Mouse (Mus musculus) gonadal fat pad, adult 2 months (tissue): ENCODE data around the gene Cd248. TPM values are rescaled to one million over a fixed set of nuclear protein-coding genes. Genes with fewer than 3 reads are reported as not detected.

ENCODE experiments used
- DNase-seq: peaks from one replicate; pipeline ENCODE4 v3.0.0-alpha.2; 2012; ENCODE audit warnings: low read depth
- polyA plus RNA-seq: library from polyadenylated mRNA; depleted of rRNA; stranded (reverse); fragments of >200 nt; gene quantifications from 2 replicates; pipeline ENCODE4 v1.2.3, GENCODE M21; 2012

Cd248 gene
- polyA plus RNA-seq, 1 experiment = 27.7 TPM

DNA sequence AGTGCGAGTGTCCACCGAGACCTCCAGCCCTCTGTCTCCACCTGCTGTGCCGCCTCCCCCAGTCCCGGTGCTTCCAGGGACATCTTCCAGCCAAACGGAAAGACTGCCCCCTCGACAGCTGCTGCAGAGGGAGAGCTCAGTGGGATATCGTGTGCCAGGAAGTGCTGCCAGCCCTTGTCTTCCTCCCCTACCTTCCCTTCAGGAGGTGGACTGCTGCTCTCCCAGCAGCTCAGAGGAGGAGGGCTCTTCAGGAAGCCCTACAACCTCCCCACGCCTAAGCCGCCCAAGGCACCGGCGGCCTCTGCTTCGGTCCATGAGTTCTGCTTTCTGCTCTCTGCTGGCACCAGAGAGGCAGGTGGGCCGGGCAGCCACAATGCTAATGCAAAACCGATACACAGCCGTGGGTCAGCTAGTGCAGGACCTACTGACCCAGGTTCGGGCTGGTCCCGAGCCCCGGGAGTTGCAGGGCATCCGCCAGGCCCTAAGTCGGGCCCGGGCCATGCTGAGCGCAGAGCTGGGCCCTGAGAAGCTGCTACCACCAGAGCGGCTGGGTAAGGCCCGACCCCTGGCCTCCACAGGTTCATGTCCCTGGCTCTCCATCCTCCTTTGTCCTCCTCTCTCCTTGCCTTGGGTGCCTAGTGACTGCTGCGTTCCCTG is 15.6 kb upstream of the Cd248 start:
- no peak for DNase-seq

DNA sequence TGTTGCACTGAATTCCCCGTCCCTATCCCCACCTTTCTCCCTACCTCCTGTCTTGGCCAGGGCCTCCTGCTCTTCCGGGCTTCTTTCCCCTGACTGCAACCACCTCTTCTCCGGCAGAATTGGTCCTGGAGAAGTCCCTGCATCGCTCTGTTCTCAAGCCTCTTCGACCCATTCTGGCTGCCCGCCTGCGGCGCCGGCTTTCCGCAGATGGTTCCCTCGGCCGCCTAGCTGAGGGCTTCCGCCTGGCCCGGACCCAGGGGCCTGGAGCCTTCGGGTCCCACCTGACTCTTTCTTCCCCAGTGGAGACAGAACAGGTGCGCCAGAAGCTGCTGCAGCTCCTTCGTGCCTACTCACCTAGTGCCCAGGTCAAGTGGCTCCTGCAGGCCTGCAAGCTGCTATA is 15.0 kb upstream of the Cd248 start:
- DNase-seq = no peak

DNA sequence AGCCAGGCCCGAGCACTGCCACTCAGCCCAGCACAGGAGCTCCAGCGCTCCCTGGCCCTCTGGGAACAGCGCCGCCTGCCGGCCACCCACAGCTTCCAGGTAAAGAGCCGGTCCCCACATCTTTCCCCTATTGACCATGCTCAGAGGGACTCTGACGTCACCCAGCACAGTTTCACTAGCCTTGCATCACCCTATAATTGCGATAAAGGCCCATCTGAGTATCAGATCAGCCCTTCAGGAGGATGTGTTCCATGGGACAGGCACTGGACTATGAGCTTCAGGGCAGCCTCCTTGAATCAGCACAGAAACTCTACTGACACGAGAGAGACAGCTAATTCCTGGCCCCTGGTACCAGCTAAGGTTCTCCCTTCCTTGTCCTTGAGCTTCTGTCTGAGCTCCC is 14.0 kb upstream of the Cd248 start:
- DNase-seq = no peak

GRCm38 (mm10) chr19:5056251-5056650 is 11.6 kb upstream of the Cd248 start:
- DNase-seq = no peak

DNA sequence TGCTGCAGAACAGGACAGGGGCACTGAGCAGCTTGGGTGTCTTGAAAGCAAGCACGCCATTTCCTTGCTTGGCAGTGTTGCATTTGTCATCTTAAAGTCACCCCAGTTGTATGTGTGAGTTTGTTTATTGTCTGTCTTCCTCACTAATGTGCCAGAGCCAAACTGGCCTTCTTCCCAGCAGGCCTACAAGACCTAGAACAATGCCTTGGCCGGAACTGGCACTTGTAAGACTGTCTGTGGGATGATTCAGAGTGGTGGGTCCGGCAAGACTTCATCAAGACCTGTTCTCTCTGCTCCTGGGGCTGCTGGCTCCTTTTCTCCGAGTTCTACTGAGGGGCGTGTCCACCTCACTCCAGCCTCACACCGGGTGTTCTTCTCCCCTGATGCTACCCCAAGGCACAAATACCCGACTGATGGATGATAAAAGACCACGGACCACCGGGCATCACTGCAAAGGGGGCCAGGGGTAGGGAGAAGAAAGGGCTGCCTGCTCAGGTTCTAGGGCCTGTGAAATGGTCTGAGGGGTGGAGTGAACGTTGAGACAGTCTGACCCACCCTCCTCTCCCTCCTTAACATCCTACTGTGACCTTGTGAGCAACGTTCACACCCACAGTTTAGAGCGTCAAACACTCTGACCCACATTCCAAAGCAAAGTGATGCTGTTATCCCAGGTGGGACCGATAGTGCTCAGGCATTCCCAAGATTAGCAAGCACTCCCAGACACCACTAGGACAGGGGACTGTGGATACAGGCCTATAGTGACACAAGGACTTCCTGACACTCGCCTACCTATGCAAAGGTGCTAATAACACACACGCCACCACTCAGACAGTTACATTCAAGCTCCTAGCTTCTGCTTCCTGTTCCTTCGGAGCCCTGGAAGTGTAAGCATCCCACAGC is 9.8 kb upstream of the Cd248 start:
- no peak for DNase-seq

DNA sequence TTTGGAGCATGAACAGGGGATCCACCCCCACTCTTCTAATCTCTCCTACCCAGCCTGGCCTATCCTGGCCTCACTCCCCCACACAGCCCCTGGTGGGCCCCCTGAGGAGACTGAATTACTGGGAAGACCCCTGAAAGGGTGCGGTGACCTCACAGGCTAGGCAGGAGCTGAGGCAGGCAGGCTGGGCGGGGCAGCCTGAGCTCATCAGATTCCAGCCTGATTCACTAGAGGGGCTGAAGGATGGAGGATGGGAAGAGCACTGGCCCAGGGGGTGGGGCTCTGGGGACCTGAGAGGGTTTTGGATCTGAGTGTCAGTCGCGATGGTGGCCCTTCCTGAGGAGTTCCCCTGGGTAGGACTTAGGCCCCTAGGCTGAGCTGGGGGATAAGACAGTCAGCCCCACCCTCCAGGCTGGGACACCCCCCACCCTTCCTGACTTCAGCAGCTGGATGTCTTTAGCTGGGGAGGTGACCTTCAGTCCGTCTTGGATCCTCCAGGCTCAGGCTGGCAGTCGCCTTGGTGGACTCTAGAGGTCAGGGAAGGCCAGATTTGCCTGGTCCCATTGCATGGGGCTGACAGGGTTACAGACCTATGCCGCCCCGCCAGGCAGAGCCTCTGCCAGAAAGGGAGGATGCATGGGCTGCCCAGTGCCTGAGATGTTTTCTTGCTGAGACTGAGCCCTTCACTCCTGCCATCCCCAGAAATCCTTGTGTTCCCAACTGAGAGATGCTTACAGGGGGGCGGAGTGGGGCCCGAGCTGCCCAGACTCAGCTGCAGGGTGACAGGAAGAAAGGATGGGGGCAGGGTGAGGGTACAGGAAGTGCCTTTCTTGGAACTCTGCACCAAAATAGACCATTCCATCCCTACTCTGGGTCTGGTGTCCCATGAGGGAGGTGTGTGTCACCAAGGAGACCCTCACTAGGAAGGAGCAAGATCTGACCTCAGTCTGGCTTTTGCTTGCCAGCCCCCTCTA is 8.8 kb upstream of the Cd248 start:
- no peak for DNase-seq

DNA sequence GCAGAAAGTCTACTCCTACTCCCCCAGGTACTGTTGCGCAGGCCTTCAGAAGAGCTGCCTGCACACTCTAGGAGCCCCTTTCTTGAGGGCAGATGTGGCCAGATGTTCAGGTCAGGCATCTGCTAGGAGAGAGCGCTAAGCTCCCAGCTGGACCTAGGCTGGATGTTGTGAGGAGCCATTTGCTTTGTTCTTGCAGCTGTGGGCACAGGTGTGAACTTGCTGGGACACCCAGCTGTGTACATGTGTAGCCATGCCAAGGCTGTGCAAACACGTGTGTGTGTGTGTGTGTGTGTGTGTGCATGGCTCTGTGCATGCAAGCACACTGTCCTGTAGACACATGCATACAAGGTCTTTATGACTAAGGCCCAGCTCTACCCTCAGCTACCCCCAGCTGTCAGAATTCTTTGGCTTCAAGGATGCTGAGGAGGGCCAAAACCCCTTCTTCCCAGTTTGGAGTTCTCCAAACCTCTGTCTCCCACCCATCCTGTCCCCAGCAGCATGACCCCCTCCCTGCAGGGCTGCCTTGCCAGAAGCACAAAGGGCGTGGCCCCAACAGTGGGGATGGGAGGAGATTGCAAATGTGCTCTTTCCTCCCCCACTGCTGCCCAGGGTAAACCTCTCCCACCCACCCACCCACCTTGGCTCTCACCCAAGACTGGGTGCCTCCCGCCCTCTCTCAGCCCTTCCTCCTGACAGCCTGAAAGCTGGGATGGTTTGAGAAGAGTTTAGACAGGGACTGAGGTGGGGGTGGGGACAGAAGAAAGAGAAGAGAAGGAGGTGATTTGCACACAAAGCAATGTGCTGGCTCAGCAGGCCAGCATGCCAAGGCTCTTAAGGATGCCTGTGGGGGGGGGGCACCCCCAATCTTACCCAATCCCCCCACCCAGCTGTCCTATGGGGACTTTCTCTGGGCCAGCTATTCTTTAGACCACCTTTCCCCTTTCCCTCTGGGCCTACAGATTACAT is 7.2 kb upstream of the Cd248 start:
- DNase-seq = no peak

DNA sequence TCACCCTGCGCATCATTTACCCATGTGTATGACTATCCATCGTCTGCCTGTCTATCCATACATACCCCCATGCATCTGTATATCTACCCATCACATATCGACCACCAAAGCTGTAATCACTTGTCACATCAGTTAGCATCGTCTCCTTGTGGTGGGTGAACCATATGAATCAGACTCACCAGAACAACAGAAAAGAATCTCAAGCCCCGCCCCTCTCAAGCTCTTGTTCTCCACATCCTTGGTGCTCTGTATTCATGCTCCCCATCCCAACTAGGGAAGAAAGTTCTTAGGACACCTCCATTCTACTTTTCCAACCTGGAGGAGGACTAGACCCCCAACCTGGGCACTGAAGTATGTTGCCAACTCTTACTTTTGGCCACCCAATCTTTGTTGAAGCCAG is 5.8 kb upstream of the Cd248 start:
- DNase-seq = no peak

DNA sequence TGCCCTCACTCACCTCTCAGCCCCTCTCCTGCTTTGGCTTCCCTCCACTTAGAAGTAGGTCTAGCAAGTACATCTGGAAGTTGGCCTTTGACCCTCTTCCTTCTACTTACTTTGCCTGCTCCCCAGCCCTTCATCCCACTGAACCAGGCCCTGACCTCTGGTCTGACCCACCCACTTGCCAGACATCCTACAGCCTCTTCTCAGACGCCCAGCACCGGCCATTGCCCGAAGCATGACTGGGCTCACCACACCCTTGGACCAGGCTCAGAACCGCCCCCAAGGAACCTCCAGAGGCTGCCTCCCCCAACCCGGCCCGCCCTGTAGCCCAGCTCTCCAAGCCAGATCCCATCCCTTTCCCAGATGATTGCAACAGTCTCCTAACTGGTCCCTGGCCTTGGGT is 5.4 kb upstream of the Cd248 start:
- no peak for DNase-seq

GRCm38 (mm10) chr19:5065104-5065503 is 2.8 kb upstream of the Cd248 start:
- DNase-seq = no peak

- DNase-seq = no peak
Measured at GRCm38 (mm10) chr19:5067040-5067799, 658 bp upstream of the Cd248 start.

GRCm38 (mm10) chr19:5068570-5069234 is 824 bp downstream of the Cd248 start:
- DNase-seq = no peak

- no peak for DNase-seq
Measured at GRCm38 (mm10) chr19:5069486-5069885, 1.6 kb downstream of the Cd248 start.

- DNase-seq = no peak
Measured at GRCm38 (mm10) chr19:5069978-5070377, 2.1 kb downstream of the Cd248 start.

GRCm38 (mm10) chr19:5071077-5071476 is 3.2 kb downstream of the Cd248 start:
- DNase-seq = no peak

DNA sequence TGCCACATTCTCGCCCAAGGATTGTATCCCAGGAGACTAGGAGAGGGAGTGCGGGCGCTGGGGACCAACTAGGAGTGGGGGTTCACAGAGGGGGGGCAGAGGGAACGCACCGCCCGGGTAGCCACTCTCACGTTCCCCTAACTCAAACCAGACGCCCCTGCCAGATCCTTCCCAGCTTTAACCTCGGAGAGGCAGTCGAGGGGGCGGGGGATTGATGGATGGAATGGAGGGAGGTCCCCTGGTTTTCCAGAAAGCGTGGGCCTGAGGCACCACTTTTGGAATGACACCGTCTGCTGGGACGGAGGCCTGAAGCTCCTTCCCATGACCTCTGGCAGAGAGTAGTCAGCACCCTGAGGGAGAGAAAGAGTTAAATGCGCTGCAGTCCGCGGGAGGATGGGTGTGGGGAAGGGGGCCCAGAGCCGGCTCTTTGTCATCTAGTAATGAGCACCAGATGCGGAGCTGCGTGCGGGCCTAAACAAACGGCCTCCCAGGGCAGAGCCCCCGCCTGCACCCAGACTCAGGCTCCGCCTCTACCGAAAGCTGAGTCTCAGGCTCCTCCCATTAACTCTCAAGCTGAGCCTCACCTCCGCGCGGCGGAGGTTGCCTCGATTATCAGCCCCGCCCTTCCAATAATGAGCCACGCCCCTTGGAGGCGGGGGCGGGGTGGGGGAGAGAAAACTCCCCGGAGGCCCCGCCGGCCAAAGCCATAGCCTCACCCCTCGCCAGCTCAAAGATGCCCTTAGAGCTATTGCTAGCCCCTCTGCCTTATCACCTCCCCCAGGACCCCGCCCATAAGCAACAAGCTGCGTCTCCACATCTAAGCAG is 3.9 kb downstream of the Cd248 start:
- no peak for DNase-seq

DNA sequence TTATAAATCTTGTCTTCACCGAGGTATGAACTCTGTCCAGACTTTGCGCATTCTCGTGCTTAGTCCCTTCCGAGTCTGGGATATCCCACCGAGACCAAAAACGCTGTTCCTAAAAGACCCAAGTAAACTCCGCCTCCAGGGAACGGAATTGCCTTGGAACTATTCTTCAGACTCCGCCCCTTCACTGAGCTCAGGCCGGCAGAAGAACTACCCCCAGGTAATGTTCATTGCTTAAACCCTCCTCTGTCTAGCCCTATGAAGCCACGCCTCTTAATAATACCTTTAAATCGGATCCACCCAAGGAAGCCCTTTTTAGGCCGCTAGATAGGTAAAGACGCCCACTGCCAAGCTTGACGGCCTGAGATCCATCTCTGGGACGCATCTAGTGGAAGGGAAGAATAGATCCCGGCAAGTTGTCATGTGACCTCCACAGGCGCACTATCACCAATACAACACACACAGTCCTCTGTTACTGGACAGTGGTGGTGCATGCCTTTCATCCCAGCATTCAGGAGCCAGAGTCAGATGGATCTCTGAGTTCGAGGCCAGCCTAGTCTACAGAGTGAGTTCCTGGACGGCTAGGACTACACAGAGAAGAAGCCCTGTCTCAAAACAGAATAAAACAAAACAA is 4.6 kb downstream of the Cd248 start:
- DNase-seq = no peak

DNA sequence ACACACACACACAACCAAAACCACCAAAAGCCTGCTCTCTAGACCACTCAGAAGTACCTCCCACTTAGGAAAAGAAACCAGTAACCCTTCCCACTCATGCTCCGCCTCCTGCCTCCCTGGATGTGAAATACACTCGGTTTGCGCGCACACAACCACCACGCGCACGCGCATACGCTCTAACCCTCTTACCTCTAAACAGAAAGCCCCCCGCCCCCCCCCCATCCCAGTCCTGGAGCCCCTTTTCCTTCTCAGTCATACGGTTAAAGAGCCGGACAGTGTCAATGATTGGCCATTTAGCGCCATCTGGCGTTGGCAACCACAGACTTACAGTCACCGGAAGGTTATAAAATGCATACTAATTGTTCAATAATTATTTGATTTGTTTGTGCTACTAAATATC is 5.2 kb downstream of the Cd248 start:
- DNase-seq = no peak
